Mouse (Mus musculus) embryonic fibroblast, embryonic 13.5 days (primary cell): ENCODE data around the gene Nxph3.
"Not testable (repeated sequence)": the region's sequence is repeated elsewhere in the genome, so short reads cannot be mapped to it uniquely, and the experiment has no call there.

Experiments
- CTCF ChIP-seq: IDR thresholded peaks from 2 replicates; pipeline ENCODE4 v1.5.1; 2011; ENCODE audit warnings: mild to moderate bottlenecking, control low read depth, low read length, moderate library complexity, borderline replicate concordance; ENCODE audit not compliant: insufficient read depth
- POLR2A ChIP-seq: IDR thresholded peaks from 2 replicates; pipeline ENCODE4 v1.6.1; 2011; ENCODE audit warnings: low read depth, mild to moderate bottlenecking, control low read depth, low read length, moderate library complexity

DNA sequence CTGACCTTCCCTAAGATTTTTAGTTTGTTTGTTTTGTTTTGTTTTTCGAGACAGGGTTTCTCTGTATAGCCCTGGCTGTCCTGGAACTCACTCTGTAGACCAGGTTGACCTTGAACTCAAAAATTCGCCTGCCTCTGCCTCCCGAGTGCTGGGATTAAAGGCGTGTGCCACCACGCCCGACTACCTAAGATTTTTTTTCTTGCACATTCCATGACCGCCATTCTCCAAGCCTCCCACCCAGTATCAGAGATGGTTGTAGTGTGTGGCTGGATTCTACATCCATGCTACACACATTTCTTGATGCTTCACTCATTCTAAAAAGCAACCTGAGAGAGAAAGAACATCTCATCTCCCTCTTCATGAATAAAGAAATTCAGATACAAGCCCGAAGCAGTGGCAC lies 12.5 kb downstream of the Nxph3 start:
- not testable (repeated sequence) for TF ChIP-seq POLR2A, CTCF
